In the genomic region with DNA sequence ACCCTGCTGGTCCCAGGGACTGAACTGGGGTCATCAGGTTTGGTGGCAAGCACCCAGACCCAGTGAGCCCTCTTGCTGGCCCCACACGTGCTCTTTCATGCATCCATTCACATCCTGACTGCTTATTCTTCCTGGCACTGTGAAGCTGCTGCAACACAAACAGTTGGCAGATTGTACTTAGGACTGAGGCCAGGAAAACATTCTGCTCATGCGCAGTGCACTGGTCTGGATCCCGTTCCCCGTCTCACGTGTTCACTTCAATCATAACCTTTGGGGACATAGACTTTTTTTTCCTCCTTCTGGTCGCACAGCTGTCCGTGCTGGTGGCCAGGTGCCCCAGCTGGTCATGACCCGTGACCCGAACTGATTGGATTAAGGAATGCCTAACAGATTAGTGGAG, we compare ENCODE assay signal across 10 mouse cellular contexts. TPM values are rescaled to one million over a fixed set of nuclear protein-coding genes. Genes with fewer than 3 reads are reported as not detected.
DNase-seq lines count a peak whose midpoint lies in the region.
"Had no signal": no experiment of that assay in that cellular context is flagged by ENCODE, and none has a peak within 500 bp of the region (broad histone marks: within the 10 kb centered on the region; RNA-seq: fewer than 3 reads in every experiment).

No protein-coding gene starts in this region.

- H3K36me3 ChIP-seq in embryonic facial prominence, embryonic 10.5 days (replicated peaks), result no peaks in the 10 kb centered on the region
- H3K36me3 ChIP-seq in hindbrain, embryonic 10.5 days, result no peaks in the 10 kb centered on the region

- intact Hi-C loops in heart, postnatal 10 days (cut with DNase I), result no loop called here

- H3K4me1 ChIP-seq in embryonic facial prominence, embryonic 10.5 days, result peaks cover 12% of the 10 kb centered on the region
- peaks cover 3% of the 10 kb centered on the region for H3K4me1 ChIP-seq in hindbrain, embryonic 10.5 days (replicated peaks)

- no peaks in the 10 kb centered on the region; the same call in 1 of the 2 replicates for H3K9me3 ChIP-seq in embryonic facial prominence, embryonic 10.5 days
- H3K9me3 ChIP-seq in hindbrain, embryonic 10.5 days, result no peaks in the 10 kb centered on the region

- peak; percentile 70 to 71 for DNase-seq in heart, postnatal 10 days
- no peak for DNase-seq in heart, postnatal 4 days
- peak; percentile 67 for DNase-seq in brain, adult 2 months (ENCODE audit: low read depth, low spot score)
- no peak for DNase-seq in embryonic facial prominence, embryonic 10.5 days (ENCODE audit: low spot score)
- DNase-seq in kidney, postnatal 14 days, result peak; percentile 46
- DNase-seq in thymus, adult 18-20 months, result no peak
- no peak for DNase-seq in hindbrain, embryonic 10.5 days (ENCODE audit: low spot score)
- DNase-seq: right cerebral cortex, postnatal 14 days; thymus, adult 2 months had no signal

- peak overlapping the region; percentile 18; the same call in 1 of the 2 replicates for H3K4me3 ChIP-seq in embryonic facial prominence, embryonic 10.5 days
- H3K4me3 ChIP-seq in hindbrain, embryonic 10.5 days, result no peak overlapping the region

- no peaks in the 10 kb centered on the region for H3K27me3 ChIP-seq in embryonic facial prominence, embryonic 10.5 days (replicated peaks; ENCODE audit: low read depth, poor library complexity, severe bottlenecking)
- H3K27me3 ChIP-seq in hindbrain, embryonic 10.5 days (ENCODE audit: insufficient read depth, poor library complexity, severe bottlenecking), result no peaks in the 10 kb centered on the region

- WGBS in embryonic facial prominence, embryonic 10.5 days, result 53% methylated on average over 9 of the region's 9 CpGs
- 73% methylated on average over 9 of the region's 9 CpGs for WGBS in hindbrain, embryonic 10.5 days

- H3K27ac ChIP-seq in embryonic facial prominence, embryonic 10.5 days (replicated peaks), result no peak overlapping the region
- no peak overlapping the region for H3K27ac ChIP-seq in hindbrain, embryonic 10.5 days

RNA-seq across cellular contexts. Expression of gene Scarb1, which starts 19.7 kb away (rescaled TPM):
- 10 to 100 TPM; 62.6 to 73.8 TPM for total RNA-seq in heart, postnatal 10 days (2021)
- 10 to 100 TPM; 65.7 to 67.0 TPM for total RNA-seq in heart, postnatal 4 days (2021)
- 43.2 and 47.3 TPM in 2 replicates for polyA plus RNA-seq in embryonic facial prominence, embryonic 10.5 days (2016; fragmentation: Nextera tagmentation; extraction: Ambion mirVana)
- polyA plus RNA-seq in hindbrain, embryonic 10.5 days (2016; fragmentation: Nextera tagmentation; extraction: Ambion mirVana), result 41.2 and 43.6 TPM in 2 replicates

RNA-seq across cellular contexts. Expression of gene Gm10382, which starts 28.6 kb away (rescaled TPM):
- total RNA-seq in heart, postnatal 10 days (2021), result not detected
- under 1 TPM; 0.21 to 0.29 TPM for total RNA-seq in heart, postnatal 4 days (2021)
- polyA plus RNA-seq in embryonic facial prominence, embryonic 10.5 days (2016; fragmentation: Nextera tagmentation; extraction: Ambion mirVana), result 0.53 and 0.60 TPM in 2 replicates
- polyA plus RNA-seq in hindbrain, embryonic 10.5 days (2016; fragmentation: Nextera tagmentation; extraction: Ambion mirVana), result 0.52 and 0.86 TPM in 2 replicates
- polyA plus RNA-seq: large intestine, adult 2 months had no signal

RNA-seq across cellular contexts. Expression of gene Ubc, which starts 29.4 kb away (rescaled TPM):
- 1,000 to 10,000 TPM in 1 of 2 experiments, 100 to 1,000 TPM in 1; 934 to 1,069 TPM for total RNA-seq in heart, postnatal 10 days (2021)
- total RNA-seq in heart, postnatal 4 days (2021), result 100 to 1,000 TPM; 781 to 834 TPM
- 957 and 988 TPM in 2 replicates for polyA plus RNA-seq in embryonic facial prominence, embryonic 10.5 days (2016; fragmentation: Nextera tagmentation; extraction: Ambion mirVana)
- 928 and 1,134 TPM in 2 replicates for polyA plus RNA-seq in hindbrain, embryonic 10.5 days (2016; fragmentation: Nextera tagmentation; extraction: Ambion mirVana)

Comparison
In these comparisons a context has a peak if more than half of its experiments do, and no peak if none do; other contexts are left out.
1. DNase-seq: peak in heart, postnatal 10 days (2 of 2), brain, adult 2 months (single experiment) and kidney, postnatal 14 days (single experiment); none in heart, postnatal 4 days (single experiment), embryonic facial prominence, embryonic 10.5 days (single experiment), thymus, adult 18-20 months (0 of 2) and hindbrain, embryonic 10.5 days (single experiment).